Mouse (Mus musculus): Measurements from ENCODE around the gene Kmt2c.

Gene Kmt2c

GRCm38 (mm10) chr5:25392655-25393054, 105.9 kb downstream of the Kmt2c start:
- DNase-seq (ENCODE audit: extremely low read depth, insufficient read length, low spot score): no peak

DNA sequence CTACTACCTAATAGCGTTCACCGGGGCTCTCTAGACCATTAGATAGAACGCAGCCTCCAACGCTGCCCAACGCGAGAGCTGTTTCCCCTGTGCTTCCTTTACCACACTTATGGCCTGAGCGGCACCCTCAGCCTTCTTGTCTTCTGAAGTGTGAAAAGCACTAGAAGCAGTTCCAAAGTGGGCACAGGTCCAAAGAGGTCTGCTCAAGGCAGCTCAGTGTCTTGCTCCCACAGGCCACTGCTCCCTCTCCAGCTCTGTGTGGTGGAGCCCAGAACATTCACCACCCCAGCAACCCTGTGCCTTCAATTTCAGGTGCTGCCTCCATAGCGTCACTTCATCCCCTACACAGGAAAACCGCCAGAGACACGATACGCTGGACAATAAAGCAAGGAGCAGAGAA, 115.0 kb downstream of the Kmt2c start:
- no peak for DNase-seq (ENCODE audit: extremely low read depth, insufficient read length, low spot score)

DNA sequence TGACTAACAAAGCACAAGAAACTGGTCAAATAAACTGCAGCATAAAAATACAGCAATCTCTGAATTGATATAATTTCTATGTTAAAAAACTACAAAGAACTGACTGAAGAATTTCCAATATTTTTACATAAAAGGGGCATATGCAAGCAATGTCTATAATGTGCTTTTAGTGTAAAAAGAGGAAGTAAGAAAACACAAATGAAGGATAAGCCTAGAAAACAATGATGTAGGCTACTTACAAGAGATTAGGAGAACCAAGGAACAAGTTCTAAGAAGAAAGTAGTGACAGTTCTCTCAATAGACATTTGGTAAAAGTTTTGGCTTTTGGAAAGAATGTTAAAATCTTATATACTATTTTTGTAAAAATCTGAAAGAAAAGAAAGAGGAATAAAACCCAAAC, 119.4 kb downstream of the Kmt2c start:
- DNase-seq (ENCODE audit: extremely low read depth, insufficient read length, low spot score): no peak

DNA sequence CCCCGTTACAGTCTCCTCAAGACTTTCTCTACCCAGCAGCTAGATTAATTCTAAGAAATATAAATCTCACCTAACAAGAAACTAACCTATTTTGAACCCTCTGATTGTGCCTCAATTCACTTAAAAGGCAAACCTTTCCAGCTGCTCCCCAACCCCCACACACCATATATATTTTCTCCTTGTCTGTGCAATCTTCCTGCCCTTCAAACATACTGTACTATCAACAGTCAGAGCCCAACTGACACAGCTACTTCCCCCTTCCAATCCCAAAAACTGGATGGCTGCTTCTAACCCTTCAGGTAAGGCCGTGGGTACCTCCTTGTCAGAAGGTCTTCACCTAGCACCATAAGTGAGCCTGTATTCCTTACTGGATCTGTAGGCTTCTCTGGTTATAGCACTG, 130.2 kb downstream of the Kmt2c start:
- DNase-seq (ENCODE audit: extremely low read depth, insufficient read length, low spot score): no peak

DNA sequence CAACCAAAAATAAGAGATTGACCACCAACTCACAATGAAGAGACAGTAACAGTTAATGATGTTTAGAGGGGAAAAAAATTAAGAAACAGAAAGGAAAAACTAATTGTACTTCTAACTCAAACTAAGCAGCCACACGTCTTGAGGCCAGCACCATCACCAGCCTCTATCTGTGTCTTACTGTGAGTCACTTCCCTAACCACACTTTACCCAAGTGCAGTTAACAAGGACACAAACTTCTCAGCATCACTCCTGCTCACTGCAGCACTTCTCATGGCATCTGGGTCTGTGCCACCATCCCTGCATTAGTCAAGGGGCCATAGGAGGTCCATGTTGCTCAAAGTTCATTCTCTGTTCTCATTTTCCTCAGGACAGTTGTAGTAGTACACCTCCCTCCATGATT, 131.5 kb downstream of the Kmt2c start:
- DNase-seq (ENCODE audit: extremely low read depth, insufficient read length, low spot score): peak; percentile 3

GRCm38 (mm10) chr5:25353509-25353908, 145.1 kb downstream of the Kmt2c start:
- no peak for DNase-seq (ENCODE audit: extremely low read depth, insufficient read length, low spot score)

DNA sequence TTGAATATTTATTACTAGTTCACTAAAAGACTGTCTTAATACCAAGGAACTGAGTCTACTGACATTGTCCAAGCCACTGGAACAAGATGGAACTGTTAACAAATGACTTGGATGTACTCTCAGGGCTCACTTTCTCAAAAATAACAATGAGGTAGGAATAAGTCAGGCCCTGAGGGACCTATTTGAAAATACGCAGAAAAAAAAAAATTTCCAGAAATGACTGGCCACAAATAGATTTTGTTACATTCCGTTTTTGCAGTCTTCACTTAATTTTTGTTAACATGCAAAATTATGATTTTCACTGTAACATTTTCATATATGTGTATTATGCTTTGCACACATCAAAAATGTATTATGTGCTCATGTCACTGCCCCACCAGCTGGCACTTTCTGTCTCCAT, 167.3 kb downstream of the Kmt2c start:
- DNase-seq (ENCODE audit: extremely low read depth, insufficient read length, low spot score): no peak

- no peak for DNase-seq (ENCODE audit: extremely low read depth, insufficient read length, low spot score)
Measured at GRCm38 (mm10) chr5:25313881-25314280, 184.7 kb downstream of the Kmt2c start.

- no peak for DNase-seq (ENCODE audit: extremely low read depth, insufficient read length, low spot score)
Measured at GRCm38 (mm10) chr5:25310226-25310625, 188.4 kb downstream of the Kmt2c start.

DNA sequence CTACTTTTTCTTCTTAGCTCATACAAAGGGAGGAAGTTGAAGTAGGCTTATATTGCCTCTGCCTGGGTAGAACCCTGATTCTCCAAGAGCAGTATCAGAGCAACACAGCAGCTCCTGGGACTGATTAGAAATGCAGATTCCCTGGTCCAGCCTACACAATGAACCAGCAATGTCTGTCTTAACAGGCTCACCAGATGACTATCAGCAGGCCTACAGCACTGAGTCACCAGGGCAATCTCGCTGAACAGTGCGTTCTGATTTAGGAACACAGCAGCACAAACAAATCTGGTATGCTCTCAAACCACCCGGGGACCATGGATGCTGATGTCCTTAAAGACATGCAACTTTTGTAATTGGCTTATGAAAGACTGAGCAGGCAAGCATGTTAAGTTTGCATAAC, 201.8 kb downstream of the Kmt2c start:
- DNase-seq (ENCODE audit: extremely low read depth, insufficient read length, low spot score): no peak

- DNase-seq (ENCODE audit: extremely low read depth, insufficient read length, low spot score): no peak
Measured at GRCm38 (mm10) chr5:25283988-25284387, 214.6 kb downstream of the Kmt2c start.

- DNase-seq (ENCODE audit: extremely low read depth, insufficient read length, low spot score): no peak
Measured at GRCm38 (mm10) chr5:25276365-25276764, 222.2 kb downstream of the Kmt2c start.

- DNase-seq (ENCODE audit: extremely low read depth, insufficient read length, low spot score): no peak
Measured at GRCm38 (mm10) chr5:25275629-25276028, 223.0 kb downstream of the Kmt2c start.

DNA sequence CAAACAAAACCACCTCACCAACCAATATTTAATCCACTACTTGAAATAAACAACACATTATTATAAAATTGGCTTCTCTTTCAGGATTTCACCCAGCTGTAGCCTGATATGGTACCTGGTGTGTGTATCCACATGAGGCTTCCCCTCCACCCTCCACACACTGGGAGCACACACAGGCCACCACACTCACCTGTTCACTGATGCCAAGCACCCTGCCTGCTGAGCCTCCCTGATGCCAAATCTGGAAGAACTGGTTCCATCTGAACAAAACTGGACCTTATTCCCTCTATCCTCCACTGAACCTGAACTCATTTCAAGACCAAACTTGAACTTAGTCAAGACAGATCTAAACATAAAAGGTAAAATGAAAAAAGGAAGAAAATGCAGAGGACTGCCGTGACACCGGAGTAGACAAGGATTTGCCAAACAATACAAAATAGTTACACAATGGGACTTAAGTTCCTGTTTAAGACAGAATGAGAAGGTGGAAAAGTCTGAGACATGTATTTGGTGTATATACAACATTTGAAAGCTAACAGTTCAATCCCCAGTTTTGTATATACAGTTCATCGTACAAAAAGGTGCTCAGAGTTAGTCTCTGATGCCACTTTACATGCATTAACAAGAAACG, 230.2 kb downstream of the Kmt2c start:
- DNase-seq (ENCODE audit: extremely low read depth, insufficient read length, low spot score): no peak

- DNase-seq (ENCODE audit: extremely low read depth, insufficient read length, low spot score): no peak
Measured at GRCm38 (mm10) chr5:25262266-25262665, 236.3 kb downstream of the Kmt2c start.

- no peak for DNase-seq (ENCODE audit: extremely low read depth, insufficient read length, low spot score)
Measured at GRCm38 (mm10) chr5:25261452-25261851, 237.1 kb downstream of the Kmt2c start.

GRCm38 (mm10) chr5:25256686-25257085, 241.9 kb downstream of the Kmt2c start:
- DNase-seq (ENCODE audit: extremely low read depth, insufficient read length, low spot score): no peak

DNA sequence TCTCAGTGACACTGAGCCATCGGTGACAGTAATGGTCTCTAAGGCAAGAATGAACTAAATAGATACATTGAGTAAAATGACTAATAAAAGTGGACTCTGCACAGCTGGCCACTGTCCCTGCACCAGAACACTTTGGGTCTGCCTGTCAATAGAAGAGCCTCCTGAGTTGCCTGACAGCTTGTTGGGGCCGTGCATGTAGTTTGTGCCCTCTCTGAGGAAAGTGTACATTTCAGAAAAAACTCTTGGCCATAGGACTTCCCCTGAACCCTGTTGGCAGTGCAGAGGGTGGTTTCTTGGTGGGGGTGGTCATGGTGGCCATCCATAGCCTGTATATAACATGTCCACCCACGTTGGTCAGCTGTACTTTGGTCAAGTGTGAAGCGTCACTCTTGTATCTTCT, 244.1 kb downstream of the Kmt2c start:
- no peak for DNase-seq (ENCODE audit: extremely low read depth, insufficient read length, low spot score)

DNA sequence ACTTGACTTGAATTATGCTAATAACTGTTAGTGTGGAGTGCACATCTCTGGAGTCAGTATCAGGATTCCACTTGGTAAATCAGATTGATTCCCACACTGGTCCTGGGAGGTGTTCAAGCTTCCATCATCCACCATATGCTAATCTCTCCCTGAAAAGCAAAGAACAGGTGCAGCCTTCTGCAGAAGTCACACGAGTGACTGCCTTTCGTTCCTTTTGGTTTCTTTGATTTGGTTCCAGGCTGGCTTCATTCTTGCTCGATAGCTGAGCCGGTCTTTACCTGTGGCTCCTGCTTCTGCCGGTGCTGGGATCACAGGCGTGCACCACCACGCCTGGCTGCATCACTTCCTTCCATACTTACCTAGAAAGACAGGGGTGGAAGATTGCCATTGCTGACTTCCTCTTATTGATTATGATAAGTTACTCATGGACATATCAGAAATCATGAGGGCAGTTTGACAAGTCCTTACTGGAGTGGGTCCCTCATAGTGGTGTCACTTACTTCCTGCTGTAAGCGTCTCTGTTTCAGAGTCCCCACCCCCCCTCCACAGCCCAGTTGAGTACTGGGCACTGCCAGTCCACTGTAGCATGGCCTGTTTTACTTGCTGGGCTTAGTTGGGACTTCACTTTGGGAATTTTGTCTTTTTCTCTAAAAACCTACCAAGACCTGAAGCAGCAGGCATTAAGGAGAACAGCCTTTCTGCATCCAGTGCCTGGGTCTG, 245.6 kb downstream of the Kmt2c start:
- no peak for DNase-seq (ENCODE audit: extremely low read depth, insufficient read length, low spot score)

DNA sequence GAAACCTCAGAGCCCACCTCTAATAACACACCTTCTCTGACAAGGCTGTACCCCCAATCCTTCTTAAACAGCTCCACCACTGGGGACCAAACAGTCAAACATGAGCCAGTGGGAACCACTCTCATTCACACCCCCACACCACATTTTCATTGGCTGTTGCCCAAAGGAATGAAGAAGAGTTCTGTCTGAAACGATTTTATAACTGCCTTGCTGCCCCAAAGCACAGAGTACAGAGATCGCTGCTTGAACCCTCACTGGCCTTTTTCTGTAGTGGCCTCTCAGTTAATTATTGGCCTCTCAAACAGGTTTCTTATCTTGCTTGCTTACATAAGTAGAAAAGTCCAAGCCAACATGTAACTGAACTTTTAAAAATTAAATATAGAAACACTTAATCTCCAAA, 246.2 kb downstream of the Kmt2c start:
- no peak for DNase-seq (ENCODE audit: extremely low read depth, insufficient read length, low spot score)

DNA sequence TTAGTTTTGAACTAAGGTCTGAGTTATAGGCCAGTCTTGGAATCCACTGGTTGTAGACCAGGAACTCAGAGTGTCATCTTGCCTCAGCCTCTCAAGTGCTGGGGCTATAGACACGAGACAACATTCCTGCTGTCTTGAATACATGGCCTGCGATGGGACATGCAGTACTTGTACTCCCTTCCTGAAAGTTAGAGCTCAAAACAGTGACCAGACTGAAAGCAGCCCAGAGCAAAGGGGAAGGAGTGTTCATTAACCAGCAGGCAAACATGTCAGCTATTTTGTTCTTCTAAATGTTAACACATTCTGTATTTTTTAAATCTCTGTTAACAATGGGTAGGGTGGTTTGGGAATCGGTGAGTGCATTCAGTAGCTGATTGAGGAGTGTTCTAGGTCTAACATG, 251.5 kb downstream of the Kmt2c start:
- DNase-seq (ENCODE audit: extremely low read depth, insufficient read length, low spot score): no peak

DNA sequence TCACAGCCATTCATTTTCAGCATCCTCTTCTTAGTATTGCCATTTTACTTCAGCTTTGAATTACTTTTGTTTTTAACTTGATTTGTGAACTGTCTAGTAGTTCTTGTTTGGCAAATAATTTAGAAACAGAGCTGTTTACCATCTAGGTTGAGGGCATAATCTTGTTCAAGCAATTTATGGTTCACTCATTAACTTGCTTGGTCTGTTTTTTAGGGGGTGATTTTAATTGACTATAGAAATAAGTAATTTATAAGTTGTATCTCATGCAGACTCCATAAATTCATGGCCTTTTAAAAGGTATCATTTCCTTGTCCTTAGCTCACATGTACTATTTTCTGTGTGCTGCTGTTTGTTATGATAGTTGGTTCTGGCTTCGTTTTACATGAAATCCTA, 252.1 kb downstream of the Kmt2c start:
- DNase-seq (ENCODE audit: extremely low read depth, insufficient read length, low spot score): no peak
